Mouse (Mus musculus) ES-E14 (cell line): Measurements from ENCODE around the gene C130074G19Rik. TPM values are rescaled to one million over a fixed set of nuclear protein-coding genes. Genes with fewer than 3 reads are reported as not detected.

Experiments used
- DNase-seq: peaks from one replicate; pipeline ENCODE4 v3.0.0-alpha.2; 2013; ENCODE audit warnings: low read depth, low spot score
- H3K27ac ChIP-seq: 2 replicates; pipeline ENCODE4 v1.5.1; 2012; ENCODE audit warnings: low read depth, mild to moderate bottlenecking, low read length, moderate library complexity, mixed read lengths; ENCODE audit not compliant: poor library complexity, insufficient read depth, severe bottlenecking
- H3K36me3 ChIP-seq: 2 replicates; pipeline ENCODE4 v1.6.1; 2012; ENCODE audit warnings: mild to moderate bottlenecking, low read length, moderate library complexity, mixed read lengths; ENCODE audit not compliant: control insufficient read depth, poor library complexity, insufficient read depth, severe bottlenecking
- H3K4me1 ChIP-seq, 2 experiments: fragments of 150-350 bp in 1 of 2; sonication (generic) in 1 of 2; 2 replicates each; pipeline ENCODE4 v1.6.1; 2012; ENCODE audit warnings: low read length in 2 of 2, mild to moderate bottlenecking in 1 of 2, mixed read lengths in 1 of 2; ENCODE audit not compliant: control insufficient read depth in 2 of 2, insufficient read depth in 2 of 2, poor library complexity in 1 of 2
- H3K4me3 ChIP-seq, 2 experiments: fragments of 150-350 bp in 1 of 2; sonication (generic) in 1 of 2; 2 replicates each; pipeline ENCODE4 v1.5.1; 2012; ENCODE audit warnings: low read length in 2 of 2, low read depth in 1 of 2, mild to moderate bottlenecking in 1 of 2, mixed read lengths in 1 of 2; ENCODE audit not compliant: insufficient read depth in 1 of 2, poor library complexity in 1 of 2, severe bottlenecking in 1 of 2
- H3K9ac ChIP-seq: 2 replicates; pipeline ENCODE4 v1.6.1; 2012; ENCODE audit warnings: low read depth, mild to moderate bottlenecking, low read length, mixed read lengths; ENCODE audit not compliant: poor library complexity, insufficient read depth, severe bottlenecking
- H3K9me3 ChIP-seq: fragments of 150-350 bp; sonication (generic); 2 replicates; pipeline ENCODE4 v1.6.1; 2012; ENCODE audit warnings: low read depth, mild to moderate bottlenecking, low read length; ENCODE audit not compliant: control insufficient read depth, insufficient read depth
- CHD2 ChIP-seq: IDR thresholded peaks from 2 replicates; pipeline ENCODE4 v1.6.1; 2014; ENCODE audit warnings: mild to moderate bottlenecking, low read depth, low read length, inconsistent platforms
- HCFC1 ChIP-seq: IDR thresholded peaks from 2 replicates; pipeline ENCODE4 v1.6.1; 2012; ENCODE audit warnings: low read length, inconsistent platforms, borderline replicate concordance; ENCODE audit not compliant: insufficient read depth
- MAFK ChIP-seq: IDR thresholded peaks from 2 replicates; pipeline ENCODE4 v1.6.1; 2014; ENCODE audit warnings: mild to moderate bottlenecking, low read depth, low read length, inconsistent platforms; ENCODE audit not compliant: insufficient read depth
- ZC3H11A ChIP-seq: IDR thresholded peaks from 2 replicates; pipeline ENCODE4 v1.6.1; 2012; ENCODE audit warnings: low read depth, mild to moderate bottlenecking, inconsistent platforms, low read length, borderline replicate concordance
- ZNF384 ChIP-seq: IDR thresholded peaks from 2 replicates; pipeline ENCODE4 v1.6.1; 2012; ENCODE audit warnings: low read depth, low read length, inconsistent platforms
- in situ Hi-C, 2 experiments: fragments of 600-800 bp; cut with MboI; formaldehyde crosslinking; loops; one replicate each; pipeline ENCODE4 v1.15.1; 2025; ENCODE audit warnings: low sequenced_read_pairs in 2 of 2, inconsistent platforms in 1 of 2; ENCODE audit not compliant: unreplicated experiment in 2 of 2
- total RNA-seq: library from RNA; depleted of rRNA; stranded (reverse); fragments of 300-350 nt; gene quantifications from 2 replicates; pipeline ENCODE4 v1.2.3, GENCODE M21; 2012

Gene C130074G19Rik
- total RNA-seq, 1 experiment, result 1.6 TPM

DNA sequence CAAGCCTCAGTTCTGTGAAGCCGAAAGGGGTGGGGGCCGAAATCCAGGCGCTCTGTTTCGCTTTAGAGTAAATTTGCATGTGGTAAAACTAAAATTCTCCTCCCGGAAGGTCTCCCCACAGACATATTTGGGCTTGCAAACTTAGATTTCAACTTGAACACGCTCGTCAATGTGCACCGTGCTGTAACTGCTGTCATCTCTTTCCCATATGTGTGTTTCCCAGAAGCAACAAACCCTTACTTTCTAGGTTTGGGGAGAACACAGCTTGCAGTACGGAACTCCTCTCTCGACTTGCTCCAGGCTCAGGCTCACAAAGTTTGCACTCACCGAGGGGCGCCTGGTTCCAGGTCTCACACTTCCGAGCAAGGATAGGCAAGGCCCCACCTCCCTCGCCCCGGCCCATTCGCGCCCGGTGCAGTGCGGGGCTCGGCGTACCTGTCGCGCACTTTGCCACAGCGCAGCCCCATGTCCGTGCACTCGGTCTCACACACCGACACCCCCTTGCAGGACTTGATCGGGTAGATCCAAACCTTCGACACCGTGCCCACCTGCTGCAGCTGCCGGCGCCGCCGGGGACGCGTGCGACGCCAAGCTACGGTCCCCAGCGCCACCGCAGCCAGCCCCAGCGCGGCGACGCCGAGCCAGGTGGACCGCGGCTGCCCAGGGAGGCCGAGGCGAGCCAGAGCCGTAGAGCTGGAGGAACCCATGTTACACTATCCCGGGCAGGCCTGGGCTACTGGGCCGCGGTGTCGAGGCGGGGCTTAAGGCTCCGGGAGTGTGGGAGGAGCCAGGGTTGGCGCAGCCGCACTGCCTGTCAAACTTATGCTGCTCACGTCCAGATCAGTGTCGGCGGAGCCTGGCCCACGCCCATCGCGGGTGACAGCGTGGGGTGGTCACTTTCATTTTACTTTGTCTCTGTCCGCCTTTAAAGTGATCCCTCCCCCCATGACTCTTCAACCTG is 37.6 kb downstream of the C130074G19Rik start:
- TF ChIP-seq HCFC1, result no peak; the same call in 1 of the 2 replicates
- TF ChIP-seq CHD2, result no peak
- TF ChIP-seq ZNF384, result no peak
- DNase-seq, result peak; percentile 69
- in situ Hi-C loops, result no loop called here

GRCm38 (mm10) chr1:184844326-184845066 is 38.5 kb downstream of the C130074G19Rik start:
- Histone ChIP-seq H3K27ac (no peak overlapping the region), H3K4me1 (peaks cover 0 to 6% of the 10 kb centered on the region in 2 experiments; a peak in 3 of 4 replicates), H3K36me3 (no peaks in the 10 kb centered on the region; the same call in 1 of the 2 replicates), H3K9ac (no peak overlapping the region), H3K9me3 (no peaks in the 10 kb centered on the region), H3K4me3 (peak overlapping the region; percentile 79 to 81)
- TF ChIP-seq HCFC1 (no peak), CHD2 (no peak), ZNF384 (no peak), ZC3H11A (no peak), MAFK (no peak)
- DNase-seq, result no peak
- in situ Hi-C loops, result no loop called here

More for the DNA sequence above, 37.6 kb downstream of the C130074G19Rik start:
- peak overlapping the region; percentile 79 to 81 for H3K4me3 ChIP-seq
- no peak overlapping the region for H3K27ac ChIP-seq
- H3K9me3 ChIP-seq, result no peaks in the 10 kb centered on the region
- peaks cover 0 to 6% of the 10 kb centered on the region in 2 experiments; a peak in 3 of 4 replicates for H3K4me1 ChIP-seq
- peak overlapping the region; percentile 79 for H3K9ac ChIP-seq
- no peaks in the 10 kb centered on the region for H3K36me3 ChIP-seq

- no peaks in the 10 kb centered on the region; the same call in 1 of the 2 replicates for H3K36me3 ChIP-seq
- no peak overlapping the region for H3K27ac ChIP-seq
- in situ Hi-C loops, result no loop called here
- no peaks in the 10 kb centered on the region for H3K9me3 ChIP-seq
- DNase-seq, result no peak
- H3K9ac ChIP-seq, result no peak overlapping the region
- H3K4me1 ChIP-seq, result peaks cover 0 to 9% of the 10 kb centered on the region in 2 experiments; a peak in 2 of 4 replicates
- H3K4me3 ChIP-seq, result no peak overlapping the region
- TF ChIP-seq CHD2 (no peak), ZC3H11A (no peak)
Observed at GRCm38 (mm10) chr1:184837649-184838048, 45.4 kb downstream of the C130074G19Rik start.

DNA sequence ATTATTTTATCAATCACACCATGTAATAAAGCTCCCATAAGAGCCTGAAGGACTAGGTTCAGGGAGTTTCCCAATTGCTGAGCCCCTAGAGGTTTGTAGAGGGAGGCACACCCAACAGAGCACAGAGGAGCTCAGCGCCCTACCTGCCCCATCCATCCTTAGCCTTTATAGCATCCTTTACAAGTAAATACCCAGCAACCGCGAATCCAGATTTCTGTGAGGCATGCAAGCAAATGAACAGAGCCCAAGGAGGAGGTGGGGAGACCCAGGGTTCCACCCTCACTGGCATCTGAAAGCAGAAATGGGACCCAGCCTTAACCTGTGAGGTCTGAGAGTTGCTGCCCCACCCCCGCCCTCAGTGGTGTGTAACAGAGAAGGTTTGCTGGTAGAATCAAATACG is 46.7 kb downstream of the C130074G19Rik start:
- Histone ChIP-seq H3K9me3 (no peaks in the 10 kb centered on the region), H3K4me3 (no peak overlapping the region), H3K9ac (no peak overlapping the region), H3K27ac (no peak overlapping the region), H3K36me3 (peaks cover 2% of the 10 kb centered on the region; the same call in 1 of the 2 replicates), H3K4me1 (peaks cover 0 to 9% of the 10 kb centered on the region in 2 experiments; a peak in 2 of 4 replicates)
- in situ Hi-C loops, result no loop called here
- peak; percentile 20 for DNase-seq
- TF ChIP-seq ZNF384, result no peak
- no peak for TF ChIP-seq CHD2
- no peak for TF ChIP-seq HCFC1
- no peak for TF ChIP-seq ZC3H11A
- no peak for TF ChIP-seq MAFK
